ENCODE assay signal across 9 mouse cellular contexts in genomic region chr7:30184641-30185348, GRCm38 (mm10). TPM values are rescaled to one million over a fixed set of nuclear protein-coding genes. Genes with fewer than 3 reads are reported as not detected.
A peak's percentile ranks its signal among the peaks of the same experiment; 100 is the strongest.
DNase-seq lines count a peak whose midpoint lies in the region; ATAC-seq and TF ChIP-seq lines count a peak whose summit lies in the region.
"Had no signal": no experiment of that assay in that cellular context is flagged by ENCODE, and none has a peak within 500 bp of the region (broad histone marks: within the 10 kb centered on the region; RNA-seq: fewer than 3 reads in every experiment).

No protein-coding gene starts in this region.

- peaks cover 23% of the 10 kb centered on the region; the same call in 1 of the 2 replicates for H3K4me1 ChIP-seq in heart, embryonic 10.5 days
- no peaks in the 10 kb centered on the region for H3K4me1 ChIP-seq in lung, embryonic 14.5 days (ENCODE audit: insufficient read depth)
- H3K4me1 ChIP-seq in brown adipose tissue, adult 24 weeks (ENCODE audit: control insufficient read depth, insufficient read depth, insufficient read length, low read length) = no peaks in the 10 kb centered on the region
- H3K4me1 ChIP-seq in liver, embryonic 13.5 days (replicated peaks) = peaks cover 20% of the 10 kb centered on the region

- 65% methylated on average over 13 of the region's 13 CpGs for WGBS in heart, embryonic 10.5 days
- 67% methylated on average over 13 of the region's 13 CpGs for WGBS in lung, embryonic 14.5 days
- 71% methylated on average over 13 of the region's 13 CpGs for WGBS in liver, embryonic 13.5 days (ENCODE audit: insufficient replicate concordance)

- ATAC-seq in lung, embryonic 14.5 days (ENCODE audit: insufficient read depth) = no peak
- ATAC-seq in liver, embryonic 13.5 days (ENCODE audit: low read depth) = no peak

- peaks cover 45% of the 10 kb centered on the region for H3K36me3 ChIP-seq in heart, embryonic 10.5 days
- H3K36me3 ChIP-seq in lung, embryonic 14.5 days (ENCODE audit: insufficient read depth) = peaks cover 43% of the 10 kb centered on the region
- peaks cover 39% of the 10 kb centered on the region for H3K36me3 ChIP-seq in liver, embryonic 13.5 days

- peak overlapping the region; percentile 62; the same call in 1 of the 2 replicates for H3K4me2 ChIP-seq in lung, embryonic 14.5 days
- H3K4me2 ChIP-seq in liver, embryonic 13.5 days = peak overlapping the region; percentile 66

- TF ChIP-seq CTCF in lung, embryonic 14.5 days (IDR thresholded peaks at IDR 0.05; ENCODE audit: low read depth) = no peak

- no peak for DNase-seq in heart, embryonic 10.5 days (ENCODE audit: low spot score)
- DNase-seq in heart, postnatal 14 days = no peak
- no peak for DNase-seq in lung, embryonic 14.5 days
- DNase-seq in lung, postnatal 4 days = no peak
- no peak for DNase-seq in liver, embryonic 13.5 days
- no peak for DNase-seq in ovary, postnatal 14 days (ENCODE audit: low spot score)
- no peak for DNase-seq in urinary bladder, postnatal 36 days (ENCODE audit: low spot score in 2 of 2)

- intact Hi-C loops in heart, postnatal 14 days (cut with DNase I) = loop anchor here (2.0 to 5.0 kb wide), 2 partner anchors 14 to 33 kb away; partner anchors contain the start of gene Capns1

- no peaks in the 10 kb centered on the region for H3K27me3 ChIP-seq in heart, embryonic 10.5 days (ENCODE audit: insufficient read depth, poor library complexity, severe bottlenecking)
- H3K27me3 ChIP-seq in lung, embryonic 14.5 days (ENCODE audit: insufficient read depth, low read length) = no peaks in the 10 kb centered on the region
- H3K27me3 ChIP-seq in liver, embryonic 13.5 days = no peaks in the 10 kb centered on the region

- H3K4me3 ChIP-seq in heart, embryonic 10.5 days = peak overlapping the region; percentile 58
- H3K4me3 ChIP-seq in lung, embryonic 14.5 days (ENCODE audit: low read depth, low read length) = 0 out of 2 replicates have a peak overlapping the region, but pooled peaks have one; percentile 20
- H3K4me3 ChIP-seq in brown adipose tissue, adult 24 weeks (ENCODE audit: insufficient read depth, low read depth, low read length) = peak overlapping the region; percentile 66
- no peak overlapping the region for H3K4me3 ChIP-seq in liver, embryonic 13.5 days (replicated peaks)

- H3K9me3 ChIP-seq in heart, embryonic 10.5 days = no peaks in the 10 kb centered on the region
- no peaks in the 10 kb centered on the region for H3K9me3 ChIP-seq in lung, embryonic 14.5 days (ENCODE audit: low read depth, low read length)
- H3K9me3 ChIP-seq in liver, embryonic 13.5 days (replicated peaks) = no peaks in the 10 kb centered on the region

- H3K9ac ChIP-seq in lung, embryonic 14.5 days = no peak overlapping the region
- H3K9ac ChIP-seq in liver, embryonic 13.5 days = peak overlapping the region; percentile 49; the same call in 1 of the 2 replicates

- peak overlapping the region; percentile 81; the same call in 1 of the 2 replicates for H3K27ac ChIP-seq in heart, embryonic 10.5 days
- H3K27ac ChIP-seq in lung, embryonic 14.5 days (ENCODE audit: low read depth) = no peak overlapping the region
- peak overlapping the region; percentile 82 for H3K27ac ChIP-seq in brown adipose tissue, adult 24 weeks (replicated peaks; ENCODE audit: low read depth, low read length)
- H3K27ac ChIP-seq in liver, embryonic 13.5 days = peak overlapping the region; percentile 14; the same call in 1 of the 2 replicates

RNA-seq across cellular contexts. Expression of gene Cox7a1, which starts 0.9 kb away (rescaled TPM):
- polyA plus RNA-seq in heart, embryonic 10.5 days (2016; fragmentation: Nextera tagmentation; extraction: Ambion mirVana) = 163 and 277 TPM in 2 replicates
- 1,000 to 10,000 TPM; 1,873 to 1,882 TPM for total RNA-seq in heart, postnatal 14 days (2021)
- 4.5 and 8.0 TPM in 2 replicates for polyA plus RNA-seq in lung, embryonic 14.5 days (2014; fragmentation: Nextera tagmentation; extraction: Ambion mirVana)
- polyA plus RNA-seq in brown adipose tissue, adult 24 weeks (2012; ENCODE audit: insufficient read depth, insufficient read length, missing spikeins) = 3,242 and 3,950 TPM in 2 replicates
- 4.2 and 4.8 TPM in 2 replicates for polyA plus RNA-seq in liver, embryonic 13.5 days (2015; fragmentation: Nextera tagmentation; extraction: Ambion mirVana)
- total RNA-seq: granulocyte monocyte progenitor cell, adult 5-6 weeks had no signal

RNA-seq across cellular contexts. Expression of gene Capns1, which starts 13.8 kb away (rescaled TPM):
- 76.6 and 84.1 TPM in 2 replicates for polyA plus RNA-seq in heart, embryonic 10.5 days (2016; fragmentation: Nextera tagmentation; extraction: Ambion mirVana)
- total RNA-seq in heart, postnatal 14 days (2021) = 100 to 1,000 TPM; 285 to 301 TPM
- 78.3 and 80.3 TPM in 2 replicates for polyA plus RNA-seq in lung, embryonic 14.5 days (2014; fragmentation: Nextera tagmentation; extraction: Ambion mirVana)
- 549 and 708 TPM in 2 replicates for polyA plus RNA-seq in brown adipose tissue, adult 24 weeks (2012; ENCODE audit: insufficient read depth, insufficient read length, missing spikeins)
- 39.0 and 40.8 TPM in 2 replicates for polyA plus RNA-seq in liver, embryonic 13.5 days (2015; fragmentation: Nextera tagmentation; extraction: Ambion mirVana)

RNA-seq across cellular contexts. Expression of gene Zfp146, which starts 15.2 kb away (rescaled TPM):
- 8.6 and 9.5 TPM in 2 replicates for polyA plus RNA-seq in heart, embryonic 10.5 days (2016; fragmentation: Nextera tagmentation; extraction: Ambion mirVana)
- 10 to 100 TPM; 29.6 to 34.9 TPM for total RNA-seq in heart, postnatal 14 days (2021)
- 16.8 and 17.0 TPM in 2 replicates for polyA plus RNA-seq in lung, embryonic 14.5 days (2014; fragmentation: Nextera tagmentation; extraction: Ambion mirVana)
- 17.8 and 24.3 TPM in 2 replicates for polyA plus RNA-seq in brown adipose tissue, adult 24 weeks (2012; ENCODE audit: insufficient read depth, insufficient read length, missing spikeins)
- polyA plus RNA-seq in liver, embryonic 13.5 days (2015; fragmentation: Nextera tagmentation; extraction: Ambion mirVana) = 4.8 and 6.2 TPM in 2 replicates

RNA-seq across cellular contexts. Expression of gene Polr2i, which starts 47.0 kb away (rescaled TPM):
- 122 and 127 TPM in 2 replicates for polyA plus RNA-seq in heart, embryonic 10.5 days (2016; fragmentation: Nextera tagmentation; extraction: Ambion mirVana)
- total RNA-seq in heart, postnatal 14 days (2021) = 10 to 100 TPM; 52.8 to 55.5 TPM
- polyA plus RNA-seq in lung, embryonic 14.5 days (2014; fragmentation: Nextera tagmentation; extraction: Ambion mirVana) = 187 and 192 TPM in 2 replicates
- 93.0 and 113 TPM in 2 replicates for polyA plus RNA-seq in brown adipose tissue, adult 24 weeks (2012; ENCODE audit: insufficient read depth, insufficient read length, missing spikeins)
- polyA plus RNA-seq in liver, embryonic 13.5 days (2015; fragmentation: Nextera tagmentation; extraction: Ambion mirVana) = 67.1 and 70.0 TPM in 2 replicates

RNA-seq across cellular contexts. Expression of gene Tbcb, which starts 47.3 kb away (rescaled TPM):
- polyA plus RNA-seq in heart, embryonic 10.5 days (2016; fragmentation: Nextera tagmentation; extraction: Ambion mirVana) = 212 and 246 TPM in 2 replicates
- total RNA-seq in heart, postnatal 14 days (2021) = 10 to 100 TPM; 47.4 to 60.8 TPM
- polyA plus RNA-seq in lung, embryonic 14.5 days (2014; fragmentation: Nextera tagmentation; extraction: Ambion mirVana) = 175 and 182 TPM in 2 replicates
- polyA plus RNA-seq in brown adipose tissue, adult 24 weeks (2012; ENCODE audit: insufficient read depth, insufficient read length, missing spikeins) = 62.8 and 71.2 TPM in 2 replicates
- 62.1 and 63.7 TPM in 2 replicates for polyA plus RNA-seq in liver, embryonic 13.5 days (2015; fragmentation: Nextera tagmentation; extraction: Ambion mirVana)

Comparison
In these comparisons a context has a peak if more than half of its experiments do, and no peak if none do; other contexts are left out.
1. RNA of gene Cox7a1, which starts 0.9 kb away (polyA plus RNA-seq): 3,242 to 3,950 TPM in brown adipose tissue, adult 24 weeks and 163 to 277 TPM in heart, embryonic 10.5 days; 4.5 to 8.0 TPM in lung, embryonic 14.5 days and 4.2 to 4.8 TPM in liver, embryonic 13.5 days; every median in the first group is over 10 times any median in the second.